Mouse (Mus musculus): ENCODE measurements at regions not wholly inside any gene's neighbourhood (a gene's known extent, or its start where the extent isn't known, plus 50 kb on each side); places are given as distances from the start of the nearest gene placed in this dataset.

GRCm38 (mm10) chr4:153542631-153543031, 60.0 kb upstream of the Ajap1 start:
- no peaks in the 10 kb centered on the region for H3K36me3 ChIP-seq (ENCODE audit: control insufficient read depth, insufficient read depth, low read length)
- H3K27me3 ChIP-seq (ENCODE audit: control insufficient read depth, insufficient read depth, low read length), result no peaks in the 10 kb centered on the region
- peaks cover 6% of the 10 kb centered on the region for H3K4me1 ChIP-seq (ENCODE audit: control insufficient read depth, insufficient read depth, low read length)
- H3K4me3 ChIP-seq (replicated peaks; ENCODE audit: low read length), result no peak overlapping the region
- no peak overlapping the region for H3K4me2 ChIP-seq (ENCODE audit: low read depth, low read length)
- no peak for ATAC-seq (ENCODE audit: insufficient read depth, low FRiP score)
- no peaks in the 10 kb centered on the region for H3K9me3 ChIP-seq (replicated peaks; ENCODE audit: control insufficient read depth, low read length)
- H3K27ac ChIP-seq (ENCODE audit: low read length), result no peak overlapping the region
- no peak overlapping the region for H3K9ac ChIP-seq (ENCODE audit: low read length)
- WGBS, result 46% methylated on average over 13 of the region's 13 CpGs

DNA sequence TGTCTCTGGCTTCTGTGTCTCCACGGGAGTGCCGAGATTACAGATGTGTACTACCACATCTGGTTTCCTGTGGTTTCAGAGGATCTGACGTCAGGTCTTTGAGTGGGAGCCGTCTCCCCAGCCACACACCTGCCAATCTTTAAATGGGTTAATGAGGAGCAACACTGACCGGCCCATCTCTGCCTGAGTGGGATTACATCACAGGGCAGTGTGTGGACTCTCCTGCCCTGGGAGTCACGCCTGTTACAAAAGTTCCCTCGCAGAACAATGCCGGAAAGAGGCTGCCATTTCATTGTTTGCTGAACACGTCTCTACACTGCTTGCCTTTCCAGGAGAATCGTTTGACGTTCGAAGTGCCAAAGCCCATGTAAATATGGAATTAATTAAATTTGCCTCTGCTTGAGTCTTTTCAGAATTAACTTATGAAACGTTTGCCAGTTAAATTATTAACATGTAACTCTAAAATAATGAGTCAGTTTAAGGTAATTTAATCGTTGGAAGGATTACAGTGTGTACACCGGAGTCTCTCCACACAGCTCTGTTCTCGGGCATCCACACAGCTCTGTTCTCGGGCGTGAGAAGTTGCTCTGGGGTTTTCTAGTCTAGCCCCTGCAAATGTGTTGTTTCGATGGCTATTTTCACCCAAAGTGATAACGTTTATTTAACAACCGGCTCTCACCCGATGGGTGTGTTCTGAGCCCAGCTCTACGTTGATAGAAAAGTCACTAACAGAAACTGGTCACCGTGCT, 61.5 kb upstream of the Ajap1 start:
- H3K9me3 ChIP-seq (replicated peaks; ENCODE audit: control insufficient read depth, low read length), result no peaks in the 10 kb centered on the region
- peak overlapping the region; percentile 36 for H3K4me2 ChIP-seq (ENCODE audit: low read depth, low read length)
- 34% methylated on average over 24 of the region's 24 CpGs for WGBS
- 0 out of 2 replicates have a peak overlapping the region, but pooled peaks have one; percentile 13 for H3K27ac ChIP-seq (ENCODE audit: low read length)
- H3K36me3 ChIP-seq (ENCODE audit: control insufficient read depth, insufficient read depth, low read length), result no peaks in the 10 kb centered on the region
- no peak overlapping the region for H3K9ac ChIP-seq (ENCODE audit: low read length)
- peak; percentile 67; the same call in 1 of the 2 replicates for ATAC-seq (ENCODE audit: insufficient read depth, low FRiP score)
- H3K4me1 ChIP-seq (ENCODE audit: control insufficient read depth, insufficient read depth, low read length), result peaks cover 6% of the 10 kb centered on the region
- no peaks in the 10 kb centered on the region for H3K27me3 ChIP-seq (ENCODE audit: control insufficient read depth, insufficient read depth, low read length)
- H3K4me3 ChIP-seq (replicated peaks; ENCODE audit: low read length), result no peak overlapping the region

DNA sequence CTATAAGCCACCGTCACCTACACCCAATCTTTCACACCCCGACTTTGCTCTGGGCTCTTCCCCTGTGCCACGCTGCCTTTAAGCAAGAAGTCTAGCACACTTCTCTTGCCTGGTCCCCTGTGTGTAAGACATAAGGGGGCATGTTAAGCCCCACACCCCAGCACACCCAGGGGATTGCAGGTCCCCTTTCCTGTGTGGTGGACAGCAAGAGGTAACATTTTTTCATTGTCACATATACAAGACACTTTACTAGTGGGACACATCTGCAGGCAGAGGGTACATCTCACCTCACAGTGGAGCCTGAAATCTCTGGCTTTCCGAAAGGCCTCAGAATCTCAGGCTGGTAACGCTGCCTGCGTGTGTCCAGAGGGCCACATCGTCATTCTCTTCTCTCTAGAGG, 64.1 kb upstream of the Ajap1 start:
- no peak overlapping the region for H3K4me2 ChIP-seq (ENCODE audit: low read depth, low read length)
- H3K27me3 ChIP-seq (ENCODE audit: control insufficient read depth, insufficient read depth, low read length), result no peaks in the 10 kb centered on the region
- 88% methylated on average over 7 of the region's 7 CpGs for WGBS
- 0 out of 2 replicates have a peak, but pooled peaks cover 3% of the 10 kb centered on the region for H3K9me3 ChIP-seq (replicated peaks; ENCODE audit: control insufficient read depth, low read length)
- no peaks in the 10 kb centered on the region for H3K36me3 ChIP-seq (ENCODE audit: control insufficient read depth, insufficient read depth, low read length)
- no peak overlapping the region for H3K27ac ChIP-seq (ENCODE audit: low read length)
- peaks cover 6% of the 10 kb centered on the region for H3K4me1 ChIP-seq (ENCODE audit: control insufficient read depth, insufficient read depth, low read length)
- H3K4me3 ChIP-seq (replicated peaks; ENCODE audit: low read length), result no peak overlapping the region
- H3K9ac ChIP-seq (ENCODE audit: low read length), result no peak overlapping the region
- no peak for ATAC-seq (ENCODE audit: insufficient read depth, low FRiP score)

DNA sequence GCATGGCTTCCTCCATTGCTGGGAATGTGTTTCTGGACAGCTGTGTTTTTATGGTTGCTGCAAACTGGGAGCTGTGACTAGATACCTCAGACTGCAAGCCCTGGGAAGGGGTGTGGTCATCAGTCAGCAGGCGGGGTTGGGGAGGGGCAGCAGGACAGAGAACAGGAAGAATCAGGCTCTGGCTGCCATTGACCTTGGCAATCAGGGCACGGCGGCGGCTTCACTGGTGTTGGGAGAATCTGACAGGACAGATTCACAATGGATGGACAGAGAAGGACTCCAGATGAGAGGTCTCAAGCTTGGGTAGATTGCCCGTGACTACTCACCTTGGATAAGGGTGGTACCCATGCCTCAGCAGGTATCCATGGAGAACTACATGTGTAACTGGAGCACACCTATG, 64.5 kb upstream of the Ajap1 start:
- Histone ChIP-seq H3K4me2 (ENCODE audit: low read depth, low read length) (no peak overlapping the region), H3K27ac (ENCODE audit: low read length) (no peak overlapping the region), H3K27me3 (ENCODE audit: control insufficient read depth, insufficient read depth, low read length) (no peaks in the 10 kb centered on the region), H3K4me1 (ENCODE audit: control insufficient read depth, insufficient read depth, low read length) (peaks cover 6% of the 10 kb centered on the region), H3K4me3 (replicated peaks; ENCODE audit: low read length) (no peak overlapping the region), H3K36me3 (ENCODE audit: control insufficient read depth, insufficient read depth, low read length) (no peaks in the 10 kb centered on the region), H3K9me3 (replicated peaks; ENCODE audit: control insufficient read depth, low read length) (0 out of 2 replicates have a peak, but pooled peaks cover 3% of the 10 kb centered on the region), H3K9ac (ENCODE audit: low read length) (no peak overlapping the region)
- WGBS, result 88% methylated on average over 5 of the region's 5 CpGs
- ATAC-seq (ENCODE audit: insufficient read depth, low FRiP score), result no peak

GRCm38 (mm10) chr4:153547871-153548270, 65.3 kb upstream of the Ajap1 start:
- 81% methylated on average over 13 of the region's 13 CpGs for WGBS
- H3K9ac ChIP-seq (ENCODE audit: low read length), result no peak overlapping the region
- H3K9me3 ChIP-seq (replicated peaks; ENCODE audit: control insufficient read depth, low read length), result 0 out of 2 replicates have a peak, but pooled peaks cover 3% of the 10 kb centered on the region
- ATAC-seq (ENCODE audit: insufficient read depth, low FRiP score), result no peak
- no peak overlapping the region for H3K4me3 ChIP-seq (replicated peaks; ENCODE audit: low read length)
- H3K27me3 ChIP-seq (ENCODE audit: control insufficient read depth, insufficient read depth, low read length), result no peaks in the 10 kb centered on the region
- no peaks in the 10 kb centered on the region for H3K36me3 ChIP-seq (ENCODE audit: control insufficient read depth, insufficient read depth, low read length)
- H3K27ac ChIP-seq (ENCODE audit: low read length), result no peak overlapping the region
- H3K4me2 ChIP-seq (ENCODE audit: low read depth, low read length), result no peak overlapping the region
- peaks cover 3% of the 10 kb centered on the region; the same call in 1 of the 2 replicates for H3K4me1 ChIP-seq (ENCODE audit: control insufficient read depth, insufficient read depth, low read length)

- H3K9ac ChIP-seq (ENCODE audit: low read length), result no peak overlapping the region
- H3K4me3 ChIP-seq (replicated peaks; ENCODE audit: low read length), result no peak overlapping the region
- WGBS, result 88% methylated on average over 7 of the region's 7 CpGs
- 0 out of 2 replicates have a peak, but pooled peaks cover 3% of the 10 kb centered on the region for H3K9me3 ChIP-seq (replicated peaks; ENCODE audit: control insufficient read depth, low read length)
- no peak overlapping the region for H3K4me2 ChIP-seq (ENCODE audit: low read depth, low read length)
- H3K27ac ChIP-seq (ENCODE audit: low read length), result no peak overlapping the region
- no peaks in the 10 kb centered on the region for H3K27me3 ChIP-seq (ENCODE audit: control insufficient read depth, insufficient read depth, low read length)
- no peak for ATAC-seq (ENCODE audit: insufficient read depth, low FRiP score)
- H3K4me1 ChIP-seq (ENCODE audit: control insufficient read depth, insufficient read depth, low read length), result no peaks in the 10 kb centered on the region
- H3K36me3 ChIP-seq (ENCODE audit: control insufficient read depth, insufficient read depth, low read length), result no peaks in the 10 kb centered on the region
Measured at GRCm38 (mm10) chr4:153551291-153551690, 68.7 kb upstream of the Ajap1 start.

GRCm38 (mm10) chr4:153552483-153552882, 69.9 kb upstream of the Ajap1 start:
- Histone ChIP-seq H3K4me1 (ENCODE audit: control insufficient read depth, insufficient read depth, low read length) (no peaks in the 10 kb centered on the region), H3K4me2 (ENCODE audit: low read depth, low read length) (no peak overlapping the region), H3K36me3 (ENCODE audit: control insufficient read depth, insufficient read depth, low read length) (no peaks in the 10 kb centered on the region), H3K27me3 (ENCODE audit: control insufficient read depth, insufficient read depth, low read length) (no peaks in the 10 kb centered on the region), H3K4me3 (replicated peaks; ENCODE audit: low read length) (no peak overlapping the region), H3K9ac (ENCODE audit: low read length) (no peak overlapping the region), H3K27ac (ENCODE audit: low read length) (no peak overlapping the region), H3K9me3 (replicated peaks; ENCODE audit: control insufficient read depth, low read length) (0 out of 2 replicates have a peak, but pooled peaks cover 3% of the 10 kb centered on the region)
- 52% methylated on average over 4 of the region's 4 CpGs for WGBS
- no peak for ATAC-seq (ENCODE audit: insufficient read depth, low FRiP score)

DNA sequence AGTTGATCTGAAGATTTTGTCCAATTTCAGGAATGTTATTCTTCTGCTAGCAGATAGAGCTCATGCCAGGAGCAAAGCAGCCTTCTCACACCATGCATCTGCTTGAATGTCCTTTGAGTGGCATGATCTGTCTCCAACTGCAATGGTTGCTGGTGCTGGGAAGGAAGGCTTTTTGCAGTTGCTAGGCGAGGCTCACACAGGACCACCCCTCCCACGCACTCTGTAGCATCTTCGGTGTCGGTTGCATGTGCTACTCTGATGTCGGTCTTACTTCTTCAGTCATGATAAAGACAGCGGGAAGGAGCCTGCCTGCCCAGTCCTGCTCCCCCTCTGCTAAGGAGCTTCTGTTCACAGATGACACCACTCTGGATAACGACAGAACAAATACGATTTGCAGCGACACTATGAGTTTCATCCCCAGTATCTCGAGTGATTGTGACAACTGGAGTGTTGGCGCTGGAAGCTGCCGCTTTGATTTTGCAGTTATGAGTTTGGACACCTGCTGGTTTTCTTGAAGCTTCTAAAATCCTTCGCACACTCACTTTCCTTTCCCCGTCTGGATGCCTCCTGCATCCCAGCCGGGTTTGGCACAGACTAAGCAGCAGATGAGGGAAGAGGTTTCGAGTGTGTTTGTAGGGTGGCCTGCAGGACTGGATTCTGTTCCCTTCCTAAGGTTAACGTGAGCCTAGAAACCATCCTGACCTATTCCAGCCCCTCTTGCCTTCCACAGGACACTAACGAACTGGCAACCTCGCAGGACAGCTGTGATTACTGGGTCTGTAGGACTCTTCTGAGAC, 75.4 kb upstream of the Ajap1 start:
- Histone ChIP-seq H3K27ac (ENCODE audit: low read length) (no peak overlapping the region), H3K9ac (ENCODE audit: low read length) (no peak overlapping the region), H3K4me3 (replicated peaks; ENCODE audit: low read length) (no peak overlapping the region), H3K4me1 (ENCODE audit: control insufficient read depth, insufficient read depth, low read length) (no peaks in the 10 kb centered on the region; the same call in 1 of the 2 replicates), H3K27me3 (ENCODE audit: control insufficient read depth, insufficient read depth, low read length) (no peaks in the 10 kb centered on the region), H3K36me3 (ENCODE audit: control insufficient read depth, insufficient read depth, low read length) (no peaks in the 10 kb centered on the region), H3K4me2 (ENCODE audit: low read depth, low read length) (no peak overlapping the region), H3K9me3 (replicated peaks; ENCODE audit: control insufficient read depth, low read length) (no peaks in the 10 kb centered on the region)
- WGBS, result 76% methylated on average over 19 of the region's 19 CpGs
- ATAC-seq (ENCODE audit: insufficient read depth, low FRiP score), result no peak

DNA sequence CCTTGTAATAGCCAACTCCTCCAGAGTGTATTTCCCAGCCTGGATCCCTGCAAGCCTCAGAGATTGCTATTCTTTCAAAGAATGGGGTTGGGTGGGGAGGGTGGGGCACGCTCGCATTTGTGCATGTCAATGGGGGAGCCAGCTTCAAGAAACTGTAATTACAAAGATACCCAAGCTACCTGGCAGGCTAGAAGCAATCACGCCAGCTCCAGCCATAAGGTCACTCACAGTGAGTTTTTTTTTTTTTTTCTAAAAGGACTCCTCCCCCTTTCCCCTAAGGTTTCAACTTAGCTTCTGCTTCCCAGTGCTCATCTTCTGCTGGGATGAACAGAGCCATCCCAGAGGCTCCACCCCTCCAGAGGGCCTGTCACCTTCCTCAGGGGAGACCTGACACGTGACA, 77.0 kb upstream of the Ajap1 start:
- peak; percentile 15; the same call in 1 of the 2 replicates for ATAC-seq (ENCODE audit: insufficient read depth, low FRiP score)
- Histone ChIP-seq H3K9ac (ENCODE audit: low read length) (no peak overlapping the region), H3K9me3 (replicated peaks; ENCODE audit: control insufficient read depth, low read length) (no peaks in the 10 kb centered on the region), H3K4me1 (ENCODE audit: control insufficient read depth, insufficient read depth, low read length) (no peaks in the 10 kb centered on the region; the same call in 1 of the 2 replicates), H3K27me3 (ENCODE audit: control insufficient read depth, insufficient read depth, low read length) (no peaks in the 10 kb centered on the region), H3K4me2 (ENCODE audit: low read depth, low read length) (no peak overlapping the region), H3K4me3 (replicated peaks; ENCODE audit: low read length) (no peak overlapping the region), H3K27ac (ENCODE audit: low read length) (no peak overlapping the region), H3K36me3 (ENCODE audit: control insufficient read depth, insufficient read depth, low read length) (no peaks in the 10 kb centered on the region)
- 53% methylated on average over 4 of the region's 4 CpGs for WGBS

Data from stomach, embryonic 16.5 days (tissue).